Mouse (Mus musculus): ENCODE measurements around the gene Htatsf1.

Htatsf1 gene

GRCm38 (mm10) chrX:57103415-57103814 is 50.0 kb downstream of the Htatsf1 start:
- Histone ChIP-seq H3K4me1 (replicated peaks; ENCODE audit: low read depth, low read length) (no peaks in the 10 kb centered on the region), H3K36me3 (ENCODE audit: insufficient read depth, low read length) (no peaks in the 10 kb centered on the region), H3K9me3 (ENCODE audit: low read length) (no peaks in the 10 kb centered on the region), H3K27me3 (ENCODE audit: insufficient read depth, low read length) (no peaks in the 10 kb centered on the region), H3K4me3 (replicated peaks; ENCODE audit: low read length) (no peak overlapping the region)
- no peak for TF ChIP-seq POU5F1 (IDR thresholded peaks at IDR 0.05; ENCODE audit: borderline replicate concordance, low read length)
- TF ChIP-seq CTCF (conservative IDR thresholded peaks at IDR 0.05; ENCODE audit: low read length), result no peak
- TF ChIP-seq NANOG (IDR thresholded peaks at IDR 0.05; ENCODE audit: borderline replicate concordance, low read length), result no peak

- no peaks in the 10 kb centered on the region for H3K36me3 ChIP-seq (ENCODE audit: insufficient read depth, low read length)
- TF ChIP-seq CTCF (conservative IDR thresholded peaks at IDR 0.05; ENCODE audit: low read length), result no peak
- TF ChIP-seq POU5F1 (IDR thresholded peaks at IDR 0.05; ENCODE audit: borderline replicate concordance, low read length), result no peak
- TF ChIP-seq NANOG (IDR thresholded peaks at IDR 0.05; ENCODE audit: borderline replicate concordance, low read length), result no peak
- no peaks in the 10 kb centered on the region for H3K9me3 ChIP-seq (ENCODE audit: low read length)
- H3K4me1 ChIP-seq (replicated peaks; ENCODE audit: low read depth, low read length), result no peaks in the 10 kb centered on the region
- H3K27me3 ChIP-seq (ENCODE audit: insufficient read depth, low read length), result no peaks in the 10 kb centered on the region
- no peak overlapping the region for H3K4me3 ChIP-seq (replicated peaks; ENCODE audit: low read length)
Observed at GRCm38 (mm10) chrX:57106956-57107355, 53.6 kb downstream of the Htatsf1 start.
